Mouse (Mus musculus) liver, embryonic 14.5 days (tissue): ENCODE measurements at regions not wholly inside any gene's neighbourhood (a gene's known extent, or its start where the extent isn't known, plus 50 kb on each side); places are given as distances from the start of the nearest gene placed in this dataset.

Experiments used
- ATAC-seq: fragments of 200-750 bp; cut with Nextera tagmentation; 2 replicates; pipeline ENCODE4 v1.8.0; 2017; ENCODE audit warnings: moderate number of reproducible peaks, mild to moderate bottlenecking, moderate library complexity; ENCODE audit not compliant: insufficient read depth
- DNase-seq, 3 experiments: peaks; one replicate each; pipeline ENCODE4 v3.0.0-alpha.2; 2012 to 2013; ENCODE audit warnings: low read depth in 3 of 3, low spot score in 3 of 3
- H3K27ac ChIP-seq: fragments of 300-500 bp; sonication (generic); 2 replicates; pipeline ENCODE4 v1.5.1; 2014; ENCODE audit warnings: moderate library complexity, mild to moderate bottlenecking, control low read depth, inconsistent platforms
- H3K27me3 ChIP-seq: fragments of 300-500 bp; sonication (generic); 2 replicates; pipeline ENCODE4 v1.6.1; 2014; ENCODE audit warnings: mild to moderate bottlenecking, low read length, moderate library complexity; ENCODE audit not compliant: control insufficient read depth, insufficient read depth
- H3K36me3 ChIP-seq: fragments of 300-500 bp; sonication (generic); replicated peaks from 2 replicates; pipeline ENCODE4 v1.6.1; 2014; ENCODE audit warnings: low read depth; ENCODE audit not compliant: control insufficient read depth, insufficient read depth
- H3K4me1 ChIP-seq, 2 experiments: fragments of 200-500 bp in 1 of 2; fragments of 300-500 bp in 1 of 2; sonication (generic) in 1 of 2; replicated peaks; 2 replicates each; pipeline ENCODE4 v1.6.1; 2012 to 2014; ENCODE audit warnings: antibody characterized with exemption in 1 of 2, inconsistent platforms in 1 of 2, low read length in 1 of 2; ENCODE audit not compliant: control insufficient read depth in 2 of 2, insufficient read depth in 2 of 2
- H3K4me2 ChIP-seq: fragments of 300-500 bp; sonication (generic); 2 replicates; pipeline ENCODE4 v1.6.1; 2014; ENCODE audit warnings: low read depth, mild to moderate bottlenecking, control low read depth, moderate library complexity
- H3K4me3 ChIP-seq, 2 experiments: fragments of 200-500 bp in 1 of 2; fragments of 300-500 bp in 1 of 2; sonication (generic) in 1 of 2; 2 replicates each; pipeline ENCODE4 v1.5.1; 2012 to 2014; ENCODE audit warnings: low read depth in 2 of 2, low read length in 2 of 2, mild to moderate bottlenecking in 2 of 2, control low read depth in 1 of 2, inconsistent platforms in 1 of 2, moderate library complexity in 1 of 2; ENCODE audit not compliant: insufficient read depth in 1 of 2
- H3K9ac ChIP-seq: fragments of 300-500 bp; sonication (generic); replicated peaks from 2 replicates; pipeline ENCODE4 v1.6.1; 2014; ENCODE audit warnings: mild to moderate bottlenecking, control low read depth, moderate library complexity
- H3K9me3 ChIP-seq: fragments of 300-500 bp; sonication (generic); 2 replicates; pipeline ENCODE4 v1.6.1; 2016; ENCODE audit warnings: low read length, mixed read lengths; ENCODE audit not compliant: control insufficient read depth
- CTCF ChIP-seq: IDR thresholded peaks from 2 replicates; pipeline ENCODE4 v1.5.1; 2016; ENCODE audit warnings: antibody characterized with exemption, low read depth, control low read depth
- EP300 ChIP-seq: IDR thresholded peaks from 2 replicates; pipeline ENCODE4 v1.6.1; 2016; ENCODE audit warnings: antibody characterized with exemption, low read depth
- WGBS: fragments of 180-500 bp; shearing (Covaris S2); extraction: QIAGEN DNeasy Blood & Tissue Kit; methylation state at CpG from one replicate; pipeline ENCODE4 v1.1.7; 2014; ENCODE audit not compliant: insufficient replicate concordance; 5-methylcytosine and 5-hydroxymethylcytosine counted together

DNA sequence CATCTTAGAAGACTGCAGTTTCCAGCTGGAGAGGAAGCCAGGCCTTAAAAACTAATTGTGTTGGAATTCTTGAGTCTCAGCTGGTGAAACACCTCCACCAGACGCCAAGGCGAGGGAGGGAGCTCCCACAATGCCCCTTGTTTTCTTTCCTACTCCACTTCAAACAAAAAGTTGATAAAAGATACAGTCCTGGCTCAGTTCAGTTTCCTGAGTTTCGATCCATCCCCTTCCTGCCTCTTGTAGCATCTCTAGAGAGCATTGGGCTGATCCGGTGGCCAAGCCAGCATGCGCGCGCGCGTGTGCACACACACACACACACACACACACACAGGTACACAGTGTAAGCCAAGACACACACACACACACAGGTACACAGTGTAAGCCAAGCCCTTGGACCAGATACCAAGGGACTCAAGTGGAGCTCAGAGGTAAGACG is 242.7 kb upstream of the Hs6st1 start:
- Histone ChIP-seq H3K4me1 (no peaks in the 10 kb centered on the region), H3K27me3 (no peaks in the 10 kb centered on the region), H3K27ac (no peak overlapping the region), H3K4me2 (no peak overlapping the region), H3K36me3 (no peaks in the 10 kb centered on the region), H3K4me3 (no peak overlapping the region), H3K9me3 (no peaks in the 10 kb centered on the region), H3K9ac (no peak overlapping the region)
- no peak for DNase-seq
- WGBS, result 68% methylated on average over 10 of the region's 10 CpGs
- ATAC-seq, result no peak
- TF ChIP-seq CTCF, result no peak
- no peak for TF ChIP-seq EP300

DNA sequence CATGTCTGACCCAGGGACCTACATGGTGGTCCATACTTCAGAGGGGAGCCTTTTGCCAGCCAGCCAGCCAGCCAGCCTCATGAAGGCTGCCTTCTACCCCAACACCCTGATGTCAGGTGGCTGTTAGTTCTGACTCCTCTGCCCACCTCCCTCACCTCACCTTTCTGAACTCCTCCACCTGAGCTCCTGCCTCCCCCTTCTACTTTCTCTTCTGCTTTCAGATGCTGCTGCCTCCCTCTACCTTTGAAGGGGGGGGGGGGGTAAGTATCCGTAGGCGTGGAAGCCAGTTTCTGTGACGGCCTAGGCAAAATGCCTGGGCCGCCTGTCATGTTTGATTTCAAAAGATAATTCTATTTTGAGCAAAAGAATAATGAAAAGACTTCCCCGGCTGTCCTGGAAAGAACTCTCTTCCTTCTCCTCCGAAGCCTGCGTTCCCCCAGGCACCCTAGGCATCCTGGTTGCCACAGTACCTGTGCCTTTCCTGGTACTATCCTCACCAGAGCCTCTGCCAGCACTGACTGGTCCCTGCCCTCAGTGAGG is 241.6 kb upstream of the Hs6st1 start:
- no peaks in the 10 kb centered on the region for H3K9me3 ChIP-seq
- TF ChIP-seq CTCF (no peak), EP300 (no peak)
- H3K4me1 ChIP-seq, result no peaks in the 10 kb centered on the region
- H3K27me3 ChIP-seq, result no peaks in the 10 kb centered on the region
- no peaks in the 10 kb centered on the region for H3K36me3 ChIP-seq
- DNase-seq (no peak), ATAC-seq (no peak)
- H3K27ac ChIP-seq, result no peak overlapping the region
- H3K9ac ChIP-seq, result no peak overlapping the region
- no peak overlapping the region for H3K4me2 ChIP-seq
- H3K4me3 ChIP-seq, result no peak overlapping the region
- 69% methylated on average over 7 of the region's 7 CpGs for whole genome bisulfite sequencing

DNA sequence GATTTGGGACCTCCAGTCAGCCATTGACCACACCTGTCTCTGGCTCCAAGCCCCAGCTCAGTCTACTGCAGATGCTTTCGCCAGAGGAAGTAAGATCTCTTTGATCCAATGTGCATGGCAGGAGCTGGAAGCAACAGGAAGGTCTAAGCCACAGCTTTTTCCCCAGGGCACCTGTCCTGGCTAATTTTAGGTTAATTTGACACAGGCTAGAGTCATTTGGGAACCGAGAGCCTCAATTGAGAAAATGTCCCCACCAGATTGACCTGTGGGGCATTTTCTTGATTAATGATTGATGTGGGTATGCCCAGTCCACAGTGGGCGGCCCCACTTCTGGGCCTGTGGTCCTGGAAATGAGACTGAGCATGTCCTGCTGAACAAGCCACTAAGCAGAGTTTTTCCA is 240.7 kb upstream of the Hs6st1 start:
- no peak overlapping the region for H3K4me2 ChIP-seq
- WGBS, result 45% methylated on average over 3 of the region's 3 CpGs
- TF ChIP-seq CTCF (no peak), EP300 (no peak)
- H3K27ac ChIP-seq, result no peak overlapping the region
- no peak for ATAC-seq
- no peak overlapping the region for H3K9ac ChIP-seq
- H3K36me3 ChIP-seq, result no peaks in the 10 kb centered on the region
- H3K4me3 ChIP-seq, result no peak overlapping the region
- no peaks in the 10 kb centered on the region for H3K27me3 ChIP-seq
- no peaks in the 10 kb centered on the region for H3K9me3 ChIP-seq
- DNase-seq, result no peak
- H3K4me1 ChIP-seq, result no peaks in the 10 kb centered on the region

DNA sequence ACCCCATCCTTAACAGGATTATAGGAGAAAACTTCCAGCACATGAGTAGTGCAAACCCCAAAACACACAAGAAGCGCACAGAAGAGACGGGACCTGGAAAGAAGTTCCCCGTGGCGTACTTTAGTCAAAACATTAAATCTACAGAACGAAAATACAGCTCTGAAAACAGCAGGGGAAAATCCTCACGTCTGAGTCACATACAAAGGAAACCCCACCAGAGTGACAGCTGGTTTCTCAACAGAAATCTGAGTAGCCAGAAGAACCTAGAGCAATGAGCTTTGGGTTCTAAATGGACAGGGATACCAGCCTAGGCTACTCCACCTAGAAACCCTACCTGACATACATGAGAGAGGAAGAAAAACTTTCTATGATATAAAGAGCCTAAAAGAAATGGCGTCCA is 234.0 kb upstream of the Hs6st1 start:
- ATAC-seq (no peak), DNase-seq (no peak)
- H3K4me2 ChIP-seq, result no peak overlapping the region
- H3K27me3 ChIP-seq, result no peaks in the 10 kb centered on the region
- no peaks in the 10 kb centered on the region for H3K36me3 ChIP-seq
- no peak for TF ChIP-seq EP300
- no peak overlapping the region for H3K27ac ChIP-seq
- no peak overlapping the region for H3K9ac ChIP-seq
- no peaks in the 10 kb centered on the region for H3K4me1 ChIP-seq
- H3K4me3 ChIP-seq, result no peak overlapping the region
- no peaks in the 10 kb centered on the region for H3K9me3 ChIP-seq
- WGBS, result 66% methylated on average over 7 of the region's 7 CpGs

DNA sequence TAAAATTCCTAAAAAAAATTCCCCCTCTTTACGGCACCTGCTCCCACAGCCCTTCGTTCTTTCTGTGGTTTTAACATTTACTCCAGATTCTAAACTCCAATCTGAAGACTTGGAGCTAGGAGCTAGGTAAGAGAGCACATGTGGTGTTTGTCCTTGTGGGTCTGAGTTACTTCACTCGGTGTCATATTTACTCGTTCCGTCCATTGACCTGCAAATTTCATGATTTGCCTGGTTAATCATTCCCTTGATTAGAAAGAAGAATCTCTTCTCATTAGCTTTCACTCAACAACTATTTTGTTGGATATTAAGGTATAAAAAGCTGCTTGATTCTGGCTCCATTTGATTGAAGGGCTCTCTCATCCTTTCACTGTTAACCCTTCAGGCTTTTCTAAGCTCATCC is 231.6 kb upstream of the Hs6st1 start:
- Histone ChIP-seq H3K36me3 (no peaks in the 10 kb centered on the region), H3K4me1 (no peaks in the 10 kb centered on the region), H3K4me3 (no peak overlapping the region), H3K9me3 (no peaks in the 10 kb centered on the region), H3K4me2 (no peak overlapping the region), H3K27me3 (no peaks in the 10 kb centered on the region), H3K9ac (no peak overlapping the region), H3K27ac (no peak overlapping the region)
- DNase-seq, result no peak
- ATAC-seq, result no peak
- 66% methylated on average over 5 of the region's 5 CpGs for WGBS
- TF ChIP-seq EP300, result no peak
- no peak for TF ChIP-seq CTCF
